Mouse (Mus musculus) retina, adult 2 months (tissue): ENCODE measurements at regions not wholly inside any gene's neighbourhood (a gene's known extent, or its start where the extent isn't known, plus 50 kb on each side); places are given as distances from the start of the nearest gene placed in this dataset.
"Not testable (repeated sequence)": the region's sequence is repeated elsewhere in the genome, so short reads cannot be mapped to it uniquely, and the experiment has no call there.

Experiments
- DNase-seq: peaks from one replicate; pipeline ENCODE4 v3.0.0-alpha.2; 2012; ENCODE audit warnings: low read depth, low spot score

DNA sequence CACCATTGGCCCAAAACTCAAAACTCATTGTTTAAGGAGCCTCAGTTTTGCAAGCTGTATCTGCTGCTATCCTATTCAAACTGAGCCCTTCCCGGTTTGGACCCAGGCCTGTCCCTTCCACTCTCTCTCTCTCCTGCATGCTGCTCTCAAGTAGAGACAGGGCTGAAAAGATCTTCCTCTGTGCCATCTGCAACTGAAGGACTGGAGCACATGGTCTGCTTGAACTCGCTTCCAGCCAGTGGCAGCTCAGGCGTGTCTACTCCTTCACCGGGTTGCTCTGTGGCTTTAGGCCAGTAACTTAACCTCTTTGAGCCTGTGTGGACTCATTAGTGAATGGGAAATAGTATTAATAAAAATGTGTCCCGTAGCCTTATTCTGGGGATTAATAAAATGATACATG lies 170.4 kb upstream of the Camk1g start:
- DNase-seq: no peak

DNA sequence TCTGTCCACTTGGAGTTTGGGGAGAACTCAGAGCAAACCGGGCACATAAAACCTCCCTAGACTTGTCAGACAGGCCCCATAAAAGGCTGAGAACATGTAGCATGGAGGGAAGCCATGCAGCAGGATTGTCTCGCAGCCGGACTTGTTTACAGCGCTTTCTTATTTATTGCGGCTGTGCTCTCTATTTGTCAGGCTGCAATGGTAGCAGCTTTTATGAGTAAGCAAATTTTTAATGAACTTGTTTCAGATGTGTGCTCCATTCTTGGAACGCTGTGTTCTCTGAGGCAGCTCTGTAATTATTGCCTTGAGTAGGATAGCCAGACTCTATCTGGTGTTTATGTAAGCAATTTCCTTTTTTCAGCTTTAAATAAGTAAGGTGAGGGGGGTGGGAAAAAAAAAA lies 169.2 kb upstream of the Camk1g start:
- DNase-seq: no peak

DNA sequence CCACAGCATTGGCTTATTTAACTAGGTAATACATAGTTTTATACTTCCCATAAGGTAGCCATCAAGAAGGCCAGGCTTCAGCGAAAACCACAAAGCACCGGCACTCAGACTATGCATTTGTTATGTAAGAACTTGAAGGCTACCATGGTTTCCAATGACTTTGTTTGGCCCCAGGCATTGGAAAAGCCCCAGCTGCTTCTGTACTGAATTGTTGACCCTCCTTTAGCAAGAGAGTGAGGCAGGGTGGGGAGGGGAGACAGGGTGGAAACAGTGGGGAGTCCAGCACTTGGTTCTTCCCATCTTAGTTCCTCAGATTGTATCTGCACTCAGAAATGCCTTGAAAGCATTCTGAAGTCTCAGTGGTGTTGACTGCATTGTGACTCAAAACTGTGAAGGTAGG lies 168.3 kb upstream of the Camk1g start:
- no peak for DNase-seq

DNA sequence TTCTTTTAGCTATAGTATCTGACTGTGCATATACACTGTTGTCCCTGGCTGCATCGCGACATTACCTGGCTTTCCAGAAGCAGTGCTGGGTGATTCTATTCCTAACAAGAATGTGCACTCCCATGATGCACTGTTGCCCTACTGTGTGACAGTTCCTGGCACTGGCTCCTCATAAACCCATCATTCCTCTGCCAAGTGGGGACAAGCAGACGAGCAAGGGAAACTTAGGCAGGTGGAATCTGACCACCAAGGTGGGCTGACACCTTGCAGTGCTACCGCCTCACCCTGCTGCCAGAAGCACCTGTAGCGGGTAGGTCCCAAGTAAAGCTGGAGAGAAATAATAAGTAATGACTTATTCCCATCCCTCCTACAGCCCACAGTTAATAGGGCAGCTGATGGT lies 167.5 kb upstream of the Camk1g start:
- DNase-seq: no peak

DNA sequence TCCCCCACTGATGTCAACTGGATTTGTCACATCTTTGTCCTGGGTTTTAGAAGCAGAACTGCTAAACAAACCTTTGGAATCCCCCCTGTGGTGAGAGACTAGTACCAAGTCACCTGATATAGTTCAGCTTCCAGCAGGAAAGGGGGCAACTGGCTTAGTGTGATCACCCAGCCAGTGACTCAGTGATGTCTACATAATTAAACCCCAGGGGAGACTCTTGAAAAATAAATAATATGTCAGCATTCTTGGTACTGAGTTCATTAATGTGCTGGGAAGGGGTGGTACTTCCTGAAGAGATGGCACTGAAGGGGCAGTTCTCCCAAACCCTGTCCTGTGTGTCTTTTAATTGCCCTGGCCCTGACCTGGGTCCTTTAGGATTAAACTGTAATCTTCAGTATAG lies 166.5 kb upstream of the Camk1g start:
- no peak for DNase-seq

DNA sequence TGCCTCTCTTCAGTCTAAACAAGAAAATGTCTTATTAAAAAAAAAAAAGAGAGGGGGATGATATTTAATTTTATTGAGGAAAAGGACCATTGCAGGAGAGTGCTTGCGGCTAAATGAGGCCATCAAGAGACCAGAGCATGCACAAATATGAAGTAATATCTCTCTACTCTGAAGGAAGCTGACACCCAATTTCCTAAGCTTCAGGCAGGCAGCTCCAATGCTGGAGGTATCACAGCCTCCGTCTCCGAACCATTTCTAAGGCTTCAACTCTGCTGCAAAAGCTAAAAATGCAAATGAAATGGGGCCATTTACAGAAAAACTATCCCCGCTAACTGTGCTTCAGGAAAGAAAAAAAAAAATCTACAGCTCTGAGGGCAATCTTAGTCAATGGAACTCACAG lies 164.4 kb upstream of the Camk1g start:
- DNase-seq: no peak

DNA sequence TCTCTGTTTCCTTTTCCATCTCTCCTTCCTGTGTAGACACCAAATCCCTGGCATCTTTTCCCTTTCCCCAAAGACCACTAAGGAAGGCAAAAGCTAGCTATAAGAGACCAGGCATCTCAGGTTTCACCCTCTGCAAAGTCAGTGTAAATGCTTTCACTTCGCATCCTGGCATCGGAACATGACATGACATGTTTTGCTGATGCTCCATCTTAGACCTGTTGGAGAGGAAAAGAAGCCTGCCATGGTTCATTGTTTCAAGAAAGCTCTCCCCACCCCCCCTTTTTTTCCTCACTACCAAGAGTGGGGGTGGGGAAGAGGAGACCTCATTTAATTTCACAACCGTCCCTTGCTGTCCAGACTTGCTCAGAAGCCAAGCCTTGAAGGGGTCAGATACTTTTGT lies 156.4 kb upstream of the Camk1g start:
- DNase-seq: no peak

DNA sequence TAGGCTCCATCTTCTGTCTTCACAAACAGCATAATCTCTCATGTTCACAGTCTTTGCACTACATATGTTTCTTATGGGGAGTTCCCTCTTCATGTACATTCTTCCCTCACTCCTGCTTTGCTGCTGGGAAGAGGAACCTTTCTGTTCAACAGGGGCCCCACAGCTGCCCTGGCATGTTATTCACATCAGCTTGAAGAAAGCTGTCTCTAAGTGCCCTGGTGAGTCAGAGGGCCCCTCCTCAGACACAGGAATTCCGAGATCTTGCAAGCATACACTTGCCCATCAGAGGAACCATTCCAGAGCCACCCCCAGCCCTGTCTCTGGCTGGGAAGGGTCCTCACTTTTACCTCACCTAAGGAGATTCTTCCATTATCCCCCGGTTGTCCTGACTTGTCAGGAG lies 151.9 kb upstream of the Camk1g start:
- DNase-seq: no peak

DNA sequence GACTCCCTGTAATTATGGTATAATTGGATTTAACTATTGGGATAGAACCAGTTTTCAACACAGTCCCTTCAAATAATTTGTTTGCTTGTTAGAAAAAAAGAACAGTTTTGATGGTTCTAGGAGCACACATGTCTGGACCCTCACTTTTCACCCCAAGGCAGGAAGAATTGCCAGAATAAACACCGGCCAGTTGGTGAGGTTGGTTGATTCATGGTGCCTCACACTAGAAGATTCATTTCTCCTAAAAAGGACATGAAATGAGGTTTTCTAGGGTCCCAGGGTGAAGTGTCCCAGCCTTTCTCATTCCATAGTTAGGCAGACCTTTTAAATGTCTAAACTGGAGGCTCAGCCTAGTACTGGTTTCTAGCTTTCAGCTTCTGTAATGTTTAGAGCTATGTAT lies 148.7 kb upstream of the Camk1g start:
- DNase-seq: no peak

DNA sequence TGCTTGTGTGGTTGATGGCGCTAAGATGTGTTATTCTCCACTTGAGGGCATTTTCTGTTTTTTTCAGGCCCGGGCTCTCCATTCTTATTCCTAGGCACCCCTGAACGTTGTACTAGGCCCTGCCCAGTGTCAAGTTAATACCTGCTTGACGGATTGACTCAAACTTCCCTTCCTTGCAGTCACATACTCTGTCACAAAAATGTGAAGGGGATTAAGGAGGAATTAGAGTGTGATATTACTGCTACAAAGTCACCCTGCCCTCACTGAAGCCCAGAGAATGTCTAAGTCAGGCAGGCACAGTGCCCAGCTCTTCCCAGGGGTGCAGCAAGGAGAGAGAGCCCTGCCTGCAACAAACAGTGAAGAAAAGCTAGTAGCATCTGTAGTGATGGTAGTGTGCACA lies 147.9 kb upstream of the Camk1g start:
- no peak for DNase-seq

DNA sequence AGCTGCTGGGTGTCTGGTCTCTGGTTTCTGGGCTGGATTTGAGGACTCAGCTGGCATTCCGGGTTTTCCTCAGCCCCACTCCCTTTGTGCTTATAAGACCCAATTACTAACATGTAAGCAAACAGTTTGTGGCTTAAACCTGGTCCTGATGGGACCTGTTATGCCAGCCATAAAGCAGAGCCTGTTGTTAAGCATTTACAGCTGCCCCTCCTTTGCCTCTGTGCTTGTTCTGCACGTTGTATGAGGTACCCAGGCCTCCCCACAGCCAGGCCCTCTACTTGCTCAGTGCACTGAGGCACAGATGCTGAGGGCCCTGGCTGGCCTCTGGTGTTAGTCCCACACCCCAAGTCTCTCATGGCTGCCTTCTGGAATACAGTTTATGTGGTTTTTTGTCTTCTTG lies 147.2 kb upstream of the Camk1g start:
- DNase-seq: no peak

DNA sequence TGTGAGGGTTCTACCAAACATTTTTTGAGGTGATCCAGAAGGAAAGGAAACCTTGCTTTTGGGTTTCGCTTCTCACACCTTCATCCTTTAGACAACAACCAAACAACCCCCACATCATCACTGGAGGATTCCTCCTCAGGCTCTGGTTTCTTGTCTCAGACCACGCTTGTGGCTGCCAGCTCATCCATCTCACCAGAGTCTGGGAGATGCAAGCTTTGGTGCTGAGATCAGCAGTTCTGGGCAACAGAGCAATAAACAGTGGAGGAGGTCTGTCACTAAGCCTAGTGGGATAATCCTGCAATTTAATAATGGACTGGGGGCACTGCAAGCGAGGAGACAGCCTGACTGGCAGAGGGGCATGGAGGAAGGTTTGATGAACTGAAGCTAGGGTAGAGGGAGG lies 146.3 kb upstream of the Camk1g start:
- no peak for DNase-seq

DNA sequence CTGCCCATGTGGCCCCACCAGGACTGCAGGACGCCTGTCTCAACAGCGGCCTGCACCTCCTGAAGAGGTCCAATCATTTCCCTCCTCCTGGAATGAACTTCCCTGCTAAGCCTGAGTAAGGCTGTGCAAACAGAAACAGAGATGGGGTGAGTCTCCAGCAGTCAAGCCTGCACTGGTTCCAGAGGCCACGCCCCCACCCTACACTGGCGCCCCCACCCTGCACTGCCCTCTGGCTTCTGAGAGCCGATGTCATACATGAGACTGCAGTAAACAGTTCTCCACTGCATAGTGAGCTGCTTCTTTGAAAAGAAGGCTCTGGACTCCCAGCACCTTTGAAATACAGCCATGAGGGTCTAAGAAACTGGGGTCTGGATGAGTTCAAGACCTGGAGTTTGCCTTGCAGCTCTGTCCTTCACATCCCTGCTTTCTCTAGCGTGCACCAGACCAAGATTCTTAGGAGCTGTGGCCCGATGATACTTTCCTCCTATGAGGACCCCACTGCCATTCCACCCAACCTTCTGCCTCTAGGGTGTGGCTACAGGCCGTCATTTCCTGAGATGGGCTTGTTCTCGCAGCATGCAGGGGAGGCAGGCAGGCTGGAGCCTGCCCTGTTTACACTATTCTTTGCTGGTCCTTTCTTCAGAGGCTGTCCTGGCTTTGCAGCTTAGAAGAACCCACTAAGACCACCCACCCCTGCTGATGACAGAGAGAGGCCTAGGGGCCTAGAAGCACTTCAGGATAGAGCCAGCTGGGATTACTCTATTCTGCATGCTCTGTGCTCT lies 144.0 kb upstream of the Camk1g start:
- DNase-seq: no peak

DNA sequence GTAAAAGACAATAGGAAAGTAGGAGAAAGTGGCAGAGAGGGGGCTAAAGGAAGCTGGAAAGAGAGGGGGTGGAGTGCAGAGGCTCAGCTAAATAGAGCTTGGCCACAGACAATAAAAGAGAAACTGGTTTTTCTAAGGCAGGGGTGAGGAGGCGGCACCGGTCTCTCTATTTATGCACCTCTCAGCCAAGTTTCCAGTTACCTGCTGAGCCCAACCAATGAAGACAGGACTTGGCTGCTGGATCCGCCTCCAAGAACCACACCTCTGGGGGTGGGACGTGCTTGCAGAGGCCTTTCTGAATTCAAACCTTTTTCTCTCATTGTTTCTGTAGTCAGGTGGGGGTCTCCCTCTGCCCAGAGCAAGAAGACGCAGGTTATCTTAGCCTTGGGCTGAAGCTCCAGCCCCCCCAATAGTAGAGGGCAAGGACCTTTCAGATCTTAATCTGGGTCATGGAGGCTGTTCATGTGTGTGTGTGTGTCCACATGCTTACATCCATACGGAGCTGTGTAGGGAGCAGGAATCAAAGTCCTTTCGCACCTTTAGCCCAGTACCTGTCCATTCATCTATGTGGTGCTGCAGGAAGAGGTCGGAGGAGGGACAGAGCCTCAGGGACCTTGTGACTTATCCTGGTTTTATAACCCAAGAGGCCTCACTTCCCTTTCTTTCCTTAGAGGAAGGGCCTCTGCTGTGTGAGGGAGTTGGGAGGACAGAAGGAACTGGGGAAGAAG lies 140.1 kb upstream of the Camk1g start:
- no peak for DNase-seq

DNA sequence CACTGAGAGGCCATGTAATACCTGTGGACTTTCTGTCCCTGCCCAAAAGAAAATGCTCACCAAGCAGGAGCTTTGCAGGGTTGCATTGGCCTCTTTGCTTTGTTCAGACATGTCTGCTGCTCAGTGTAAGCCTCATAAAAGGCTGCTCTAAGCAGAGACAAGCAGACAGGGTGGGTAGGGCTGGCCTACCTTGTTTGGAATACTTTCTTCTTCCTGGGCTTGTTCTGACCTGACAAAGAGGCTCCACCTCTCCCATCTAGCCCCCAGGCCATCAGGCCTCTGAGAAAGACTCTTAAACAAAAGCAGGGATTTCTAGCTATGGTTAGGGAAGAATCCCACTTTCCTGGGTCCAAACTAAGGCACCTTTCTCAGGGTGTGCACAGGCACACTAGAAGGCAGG lies 138.2 kb upstream of the Camk1g start:
- no peak for DNase-seq

DNA sequence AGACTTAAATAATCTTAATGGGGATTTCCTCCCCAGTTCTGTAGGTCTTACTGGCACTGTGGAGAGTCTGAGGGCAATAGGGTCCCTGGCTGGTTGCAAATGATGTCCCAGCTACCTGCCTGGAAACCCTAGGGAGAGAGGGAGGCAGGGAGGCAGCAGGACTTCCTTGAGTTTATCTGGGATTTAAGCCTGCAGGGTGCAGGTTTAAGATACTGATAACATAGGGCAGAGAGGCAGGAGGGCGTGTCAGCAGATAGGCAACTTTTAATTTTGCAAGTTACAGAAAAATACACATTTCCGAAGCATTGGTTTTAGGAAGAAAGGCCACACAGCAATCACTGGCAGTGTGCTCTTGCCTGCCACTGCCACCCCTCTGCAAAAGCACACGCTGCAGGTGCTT lies 136.9 kb upstream of the Camk1g start:
- no peak for DNase-seq

DNA sequence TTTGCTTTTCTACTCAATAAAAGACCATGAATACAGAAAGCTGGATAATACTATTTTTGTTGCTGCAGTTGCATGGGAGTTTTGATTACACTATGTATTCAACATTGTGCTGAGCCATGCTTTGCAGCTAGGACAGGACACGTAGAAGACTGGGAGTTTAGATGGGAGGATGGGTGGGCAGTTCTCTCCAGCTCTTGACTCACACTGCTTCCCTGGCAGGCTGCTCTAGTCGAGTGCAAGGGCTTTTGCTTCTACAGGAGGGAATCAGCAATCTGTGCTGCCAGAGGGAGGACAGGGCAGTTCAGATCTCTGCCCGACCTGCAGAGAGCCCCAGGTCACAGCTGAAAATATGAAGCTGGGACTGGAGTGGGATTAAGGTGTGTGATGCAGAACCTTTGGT lies 135.3 kb upstream of the Camk1g start:
- DNase-seq: no peak

DNA sequence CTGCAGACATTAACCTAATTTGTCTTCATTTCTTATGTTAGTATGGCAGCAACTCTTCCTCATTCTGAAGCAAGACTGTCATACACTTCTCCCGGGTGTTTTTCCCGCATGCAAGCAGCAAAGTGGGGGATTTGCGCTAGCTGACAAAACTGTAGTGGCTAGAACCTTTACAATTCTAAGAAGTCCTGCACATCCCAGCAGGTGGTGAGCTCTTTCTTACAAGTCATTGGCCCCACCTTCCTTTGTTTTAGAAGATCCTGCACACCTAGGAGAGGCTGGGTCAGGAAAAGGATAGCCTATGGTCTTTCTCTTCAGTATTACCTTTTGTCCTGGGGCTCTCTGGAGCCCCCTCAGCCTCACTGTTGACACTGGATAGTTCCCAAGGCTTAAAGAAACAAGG lies 134.5 kb upstream of the Camk1g start:
- no peak for DNase-seq

DNA sequence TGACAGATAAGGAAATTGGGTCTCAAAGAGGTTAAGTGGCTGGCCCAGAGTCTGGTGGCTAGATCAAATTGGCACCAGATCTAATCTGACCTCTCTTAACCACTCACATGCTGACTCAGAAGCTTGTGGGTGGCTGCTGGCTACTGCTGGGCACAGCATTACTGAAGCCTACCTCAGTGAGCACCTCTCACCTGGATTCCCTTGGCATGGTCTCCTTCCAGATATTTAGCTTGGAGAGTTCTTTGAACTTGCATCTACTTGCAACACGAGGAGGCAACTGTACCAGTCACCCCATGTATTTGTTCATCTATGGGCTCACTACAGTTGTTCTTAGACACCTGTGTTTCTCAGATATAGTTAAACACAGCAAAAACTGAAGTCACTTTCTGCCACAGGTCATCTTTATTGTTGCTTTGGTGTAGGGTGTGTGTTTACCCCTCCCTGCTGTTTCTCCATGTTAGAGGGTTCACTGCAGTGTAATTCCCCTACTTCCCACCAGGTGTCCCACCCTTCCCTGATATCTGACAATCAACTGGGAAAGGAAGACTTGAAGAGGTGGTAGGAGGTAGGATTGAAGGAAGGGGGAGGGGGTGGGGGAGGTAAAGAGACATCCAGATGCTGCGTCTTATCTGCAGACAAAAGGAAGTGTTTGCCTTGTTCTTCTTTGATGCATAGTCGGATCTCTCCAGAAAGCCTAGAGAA lies 133.7 kb upstream of the Camk1g start:
- DNase-seq: peak; percentile 32

DNA sequence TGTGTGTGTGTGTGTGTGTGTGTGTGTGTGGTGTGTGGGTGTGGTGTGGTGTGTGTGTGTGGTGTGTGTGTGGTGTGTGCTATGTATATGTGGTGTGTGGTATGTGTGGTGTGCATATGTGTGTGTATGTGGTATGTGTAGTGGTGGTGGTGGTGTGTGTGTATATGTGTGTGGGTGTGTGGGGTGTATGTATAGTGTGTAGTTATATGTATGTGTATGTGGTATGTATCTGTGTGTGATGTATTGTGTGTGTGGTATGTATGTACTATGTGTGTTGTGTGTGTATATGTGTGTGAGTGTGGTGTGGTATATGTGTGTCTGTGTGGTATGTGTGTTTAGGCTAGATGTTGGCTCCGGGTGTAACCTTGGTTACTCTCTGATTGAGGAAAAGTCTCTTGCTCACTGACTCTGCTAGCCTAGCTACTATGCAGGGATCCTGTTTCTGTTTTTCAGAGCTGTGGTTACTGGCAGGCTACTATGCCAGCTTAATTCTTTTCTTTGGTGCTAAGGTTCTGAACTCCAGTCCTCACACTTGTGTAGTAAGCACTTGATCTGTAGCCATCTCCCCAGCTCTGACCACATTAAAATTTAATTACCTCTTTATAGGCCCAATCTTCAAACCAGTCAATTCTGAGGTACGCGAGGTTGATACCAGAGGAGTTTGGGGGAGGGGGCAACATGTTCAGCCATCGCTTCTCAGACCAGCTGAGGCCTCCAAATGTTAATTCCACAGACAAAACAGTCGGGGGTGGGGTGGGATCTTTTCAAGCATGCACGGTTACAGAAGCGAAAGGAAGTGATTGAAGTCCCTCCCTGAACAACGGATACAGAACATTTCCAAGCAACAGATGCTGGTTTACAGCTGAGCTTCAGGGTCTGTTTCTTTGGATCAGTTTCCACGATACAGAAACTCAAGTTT lies 126.4 kb upstream of the Camk1g start:
- no peak for DNase-seq

DNA sequence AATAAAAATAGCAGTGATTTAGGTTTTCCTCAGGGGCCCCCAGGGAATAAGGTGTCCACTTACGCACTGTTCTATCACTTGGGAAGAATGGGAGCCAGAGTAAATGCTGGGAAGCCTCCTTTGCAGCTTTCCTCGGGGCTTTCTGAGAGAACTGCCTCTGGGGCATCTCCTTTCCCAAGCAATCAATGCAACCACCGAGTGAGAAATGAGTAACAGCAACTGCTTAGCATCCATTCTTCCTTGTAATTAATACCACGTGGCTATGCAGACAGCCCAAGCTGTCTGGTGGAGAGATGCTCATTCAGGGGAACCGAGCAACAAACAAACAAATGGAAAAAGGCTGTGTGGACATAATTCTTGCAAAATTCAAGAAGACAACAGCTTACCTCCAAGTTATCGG lies 117.9 kb upstream of the Camk1g start:
- no peak for DNase-seq

DNA sequence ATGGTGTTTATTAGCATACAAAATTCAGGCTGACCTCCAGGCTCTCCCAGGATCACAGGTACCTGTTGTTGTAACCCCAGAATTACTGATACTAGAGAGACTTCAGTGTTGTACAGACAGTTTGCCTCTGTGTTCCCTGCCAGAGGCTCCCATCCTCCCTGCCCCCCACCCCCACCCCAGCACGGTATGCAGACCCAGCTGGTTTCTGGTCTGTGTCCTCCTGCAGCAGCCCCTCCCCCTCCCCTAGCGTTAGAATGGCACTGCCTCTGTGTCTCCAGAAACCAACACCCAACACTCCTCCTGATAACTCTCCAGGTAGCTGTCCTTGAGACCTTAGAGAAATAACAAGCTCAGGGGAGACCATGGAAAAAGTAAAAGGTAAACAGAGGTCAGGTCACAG lies 116.6 kb upstream of the Camk1g start:
- not testable (repeated sequence) for DNase-seq
